Mouse (Mus musculus) kidney, postnatal 36 days (tissue): ENCODE data around the gene Slc25a34.

ENCODE experiments used
- DNase-seq, 2 experiments: peaks; one replicate each; pipeline ENCODE4 v3.0.0; 2021 to 2022; ENCODE audit warnings: mixed read lengths in 2 of 2

Gene Slc25a34

DNA sequence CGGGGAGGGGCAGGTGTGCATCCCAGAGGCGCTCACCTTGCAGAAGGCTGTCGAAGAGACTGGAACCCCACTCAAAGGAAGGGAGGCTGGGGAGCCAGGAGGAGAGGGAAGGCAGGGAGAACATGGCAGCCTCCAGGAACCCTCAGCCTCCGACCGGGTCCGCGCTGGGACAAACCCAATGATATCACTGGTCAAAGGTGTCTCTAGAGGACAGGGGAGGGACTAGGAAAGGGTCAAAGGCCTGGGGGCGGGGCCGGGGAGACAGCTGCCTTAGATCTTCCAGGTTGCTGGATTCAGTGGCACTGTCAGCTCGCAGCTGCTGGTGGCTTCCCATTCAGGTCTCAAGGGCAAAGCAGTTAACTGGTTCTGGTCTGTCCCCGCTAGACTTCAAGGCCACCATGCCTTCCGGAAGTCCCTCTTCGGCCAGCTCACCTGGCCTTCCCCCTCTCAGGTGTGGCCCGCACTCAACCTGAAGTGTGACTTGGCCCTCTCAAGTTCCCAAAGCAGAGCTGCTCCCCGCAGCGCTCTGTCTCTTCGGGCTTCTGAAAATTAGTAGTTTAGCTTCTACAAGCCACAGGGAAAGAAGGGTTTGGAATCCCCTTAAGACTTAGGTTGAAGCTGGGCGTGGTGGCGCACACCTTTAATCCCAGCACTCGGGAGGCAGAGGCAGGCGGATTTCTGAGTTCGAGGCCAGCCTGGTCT is 5.6 kb downstream of the Slc25a34 start:
- DNase-seq, result peak; percentile 90 to 93

DNA sequence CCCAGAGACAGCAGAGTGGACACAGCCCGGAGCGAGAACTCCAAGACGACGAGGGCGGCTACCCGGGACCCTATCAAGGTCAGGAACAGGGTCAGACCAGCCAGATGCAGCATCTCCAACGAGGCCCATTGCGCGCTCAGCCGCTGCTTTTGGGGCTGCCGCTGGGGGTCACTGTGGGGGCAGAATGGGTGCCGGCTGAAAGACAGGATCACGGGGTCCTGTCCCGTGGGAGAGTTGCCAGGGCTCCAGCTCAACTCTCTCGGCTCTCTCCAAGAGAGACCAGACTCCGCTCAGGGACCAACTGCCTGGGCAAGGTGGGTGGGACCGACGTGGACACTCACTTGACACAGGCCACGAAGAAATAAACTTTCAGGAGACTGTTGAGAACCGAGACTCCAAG is 6.3 kb downstream of the Slc25a34 start:
- DNase-seq, result peak; percentile 78 to 88

DNA sequence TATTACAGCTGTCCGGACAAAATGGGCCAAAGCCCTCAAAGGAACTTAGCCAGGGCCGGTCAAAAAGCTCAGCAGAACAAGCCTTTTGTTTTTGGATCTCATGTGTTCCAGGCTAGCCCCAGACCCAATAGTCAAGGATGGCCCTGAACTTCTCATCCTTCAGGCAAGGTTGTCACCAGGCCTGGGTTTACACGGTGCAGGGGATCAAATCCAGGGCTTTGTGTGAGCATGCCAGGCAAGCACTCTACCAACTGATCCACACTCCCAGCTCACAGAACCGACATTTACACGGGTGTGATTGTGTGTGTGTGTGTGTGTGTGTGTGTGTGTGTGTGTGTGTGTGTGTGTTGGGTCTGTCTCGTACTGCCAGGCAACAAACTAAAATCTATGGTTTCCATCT is 6.8 kb downstream of the Slc25a34 start:
- no peak for DNase-seq

- no peak for DNase-seq
These were observed 8.7 kb downstream of the Slc25a34 start for GRCm38 (mm10) chr4:141614946-141615345.

DNA sequence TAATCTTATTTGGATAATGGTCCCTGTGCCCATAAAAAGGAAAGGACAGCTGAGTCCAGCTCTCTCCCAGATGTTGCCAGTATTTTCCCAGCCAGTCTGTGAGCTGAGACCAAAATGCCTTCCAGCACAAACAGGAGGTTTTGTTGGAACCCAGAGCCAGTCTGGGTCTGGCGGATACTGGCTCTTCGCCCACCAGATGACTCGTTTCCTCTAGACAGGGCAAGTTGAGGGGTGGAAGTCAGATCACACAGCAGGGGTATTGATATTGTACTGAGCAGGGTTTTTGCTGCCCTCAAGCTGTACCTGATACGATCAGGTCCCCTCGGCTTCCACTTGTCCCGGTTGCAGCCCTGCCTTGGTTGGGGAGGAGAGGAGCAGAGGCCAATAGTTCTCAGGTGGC is 14.1 kb downstream of the Slc25a34 start:
- DNase-seq, result peak; percentile 46 to 70

- DNase-seq, result peak; percentile 61 to 67
These were observed 17.8 kb downstream of the Slc25a34 start, which contains the start of gene Fblim1 for GRCm38 (mm10) chr4:141605861-141606260. TSS of gene Fblim1 (minus strand) at chr4:141606096.

GRCm38 (mm10) chr4:141605421-141605820 is 18.2 kb downstream of the Slc25a34 start:
- no peak for DNase-seq

- DNase-seq, result peak; percentile 89 to 91
These were observed 19.1 kb downstream of the Slc25a34 start for GRCm38 (mm10) chr4:141604493-141604892.

DNA sequence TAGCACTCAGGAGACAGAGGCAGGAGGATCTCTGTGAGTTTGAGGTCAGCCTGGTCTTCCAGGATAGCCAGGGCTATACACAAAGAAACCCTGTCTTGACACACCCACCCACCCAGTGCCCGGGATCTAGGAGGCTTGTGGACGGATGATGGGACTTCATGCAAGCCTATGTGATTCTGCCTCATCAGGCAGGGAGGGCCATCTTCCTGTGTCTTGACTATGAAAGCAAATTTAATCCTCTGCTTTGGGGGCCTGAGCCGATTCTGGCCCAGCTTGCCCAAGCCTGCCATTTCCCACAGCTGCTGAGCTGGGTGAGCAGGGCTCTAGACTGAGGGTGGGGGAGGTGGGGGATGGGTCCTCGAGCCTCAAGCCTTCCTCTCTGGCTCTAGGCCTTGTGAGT is 19.7 kb downstream of the Slc25a34 start:
- DNase-seq, result no peak

DNA sequence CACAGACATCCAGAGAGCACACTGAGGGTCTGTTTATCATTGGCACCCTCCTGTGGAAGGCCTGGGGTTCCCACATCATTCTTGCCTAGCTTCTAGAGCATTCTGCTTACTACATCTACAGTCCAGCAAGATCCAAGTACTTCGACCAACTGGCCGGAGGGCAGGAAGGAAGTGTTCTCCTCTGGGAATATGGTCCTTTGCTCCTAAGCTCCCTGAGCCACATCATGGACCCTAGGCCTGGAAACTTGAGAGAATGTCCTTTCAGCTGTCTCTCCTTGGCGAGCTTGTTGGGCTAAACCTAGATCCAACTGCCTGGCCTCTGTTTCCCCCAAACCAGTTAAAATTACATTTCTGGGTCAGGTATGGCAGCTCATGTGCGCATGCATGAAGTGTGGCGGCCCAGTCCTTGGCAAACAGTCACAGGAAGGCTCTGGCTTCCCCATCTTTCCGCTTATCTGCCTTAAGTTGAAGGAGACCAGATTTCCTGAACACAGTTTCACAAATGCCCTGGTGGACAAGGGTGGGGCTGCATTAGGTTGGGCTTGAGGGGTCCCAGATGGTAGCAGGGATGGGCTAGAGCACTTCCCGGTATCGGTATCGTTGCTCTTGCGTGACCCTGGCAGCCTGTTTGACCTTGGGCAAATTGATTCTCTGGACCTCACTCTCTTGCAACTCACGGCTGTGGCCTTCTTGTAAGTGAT is 20.9 kb downstream of the Slc25a34 start:
- DNase-seq, result peak; percentile 41 to 56

- DNase-seq, result peak in 1 of 2 experiments; percentile 47
These were observed 22.3 kb downstream of the Slc25a34 start for GRCm38 (mm10) chr4:141601148-141601862.

GRCm38 (mm10) chr4:141600364-141600763 is 23.3 kb downstream of the Slc25a34 start:
- no peak for DNase-seq

GRCm38 (mm10) chr4:141599251-141600141 is 24.1 kb downstream of the Slc25a34 start:
- DNase-seq, result peak in 1 of 2 experiments; percentile 62

- DNase-seq, result no peak
These were observed 24.7 kb downstream of the Slc25a34 start for GRCm38 (mm10) chr4:141598894-141599250.

- peak; percentile 47 to 56 for DNase-seq
These were observed 25.3 kb downstream of the Slc25a34 start for GRCm38 (mm10) chr4:141598199-141598893.

- DNase-seq, result no peak
These were observed 26.8 kb downstream of the Slc25a34 start for GRCm38 (mm10) chr4:141596700-141597328.

DNA sequence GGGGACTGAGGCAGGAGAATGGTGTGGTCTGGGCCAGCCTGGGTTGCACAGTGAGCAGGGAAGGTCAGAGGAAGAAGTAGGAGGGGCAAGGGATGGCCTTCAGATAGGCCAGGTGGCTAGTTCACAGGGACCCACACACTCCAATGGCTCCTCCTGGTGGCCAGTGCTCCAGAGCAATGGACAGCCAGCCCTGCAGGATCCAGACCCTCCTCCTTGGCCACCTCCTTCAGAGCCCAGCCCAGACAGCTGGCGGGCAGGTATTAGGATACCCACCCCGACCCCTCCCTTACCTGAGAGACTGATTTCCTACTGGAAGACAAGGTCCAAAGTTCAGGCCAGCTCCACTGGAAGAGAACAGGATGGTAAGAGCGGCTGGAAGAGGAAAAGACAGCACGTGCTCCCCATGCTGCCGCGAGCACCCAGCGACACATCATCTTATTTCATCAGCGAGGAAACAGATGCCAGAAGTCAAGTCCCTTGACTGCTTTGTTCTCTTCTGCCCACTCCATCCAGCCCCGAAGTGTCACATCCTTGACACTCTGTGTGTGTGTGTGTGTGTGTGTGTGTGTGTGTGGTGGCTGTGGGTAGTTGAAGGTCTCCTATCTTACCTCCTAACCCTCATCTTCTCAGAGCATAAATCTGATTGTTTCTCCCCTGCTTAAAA is 27.9 kb downstream of the Slc25a34 start:
- DNase-seq, result peak; percentile 76 to 82

DNA sequence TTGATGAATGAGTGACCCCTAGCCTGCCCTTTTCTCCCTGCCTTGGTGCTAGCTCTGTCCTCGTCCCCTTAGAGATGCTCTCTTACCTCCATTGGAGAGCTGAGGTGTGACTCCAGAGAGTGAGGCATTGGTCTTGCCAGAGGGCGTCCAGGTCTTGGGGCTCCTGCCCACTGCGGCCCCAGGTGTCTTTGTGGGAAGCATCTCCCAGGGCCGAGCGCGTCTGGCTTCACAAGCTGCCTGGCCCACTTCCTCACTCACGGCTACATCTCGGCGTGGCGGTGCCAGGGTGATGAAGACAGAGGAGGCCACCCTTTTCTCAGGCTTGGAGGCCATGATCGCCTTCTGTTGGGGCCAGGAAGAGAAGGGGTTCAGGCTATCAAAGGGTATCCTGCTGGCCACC is 28.5 kb downstream of the Slc25a34 start:
- no peak for DNase-seq

GRCm38 (mm10) chr4:141591547-141591946 is 32.1 kb downstream of the Slc25a34 start:
- peak in 1 of 2 experiments; percentile 75 for DNase-seq

DNA sequence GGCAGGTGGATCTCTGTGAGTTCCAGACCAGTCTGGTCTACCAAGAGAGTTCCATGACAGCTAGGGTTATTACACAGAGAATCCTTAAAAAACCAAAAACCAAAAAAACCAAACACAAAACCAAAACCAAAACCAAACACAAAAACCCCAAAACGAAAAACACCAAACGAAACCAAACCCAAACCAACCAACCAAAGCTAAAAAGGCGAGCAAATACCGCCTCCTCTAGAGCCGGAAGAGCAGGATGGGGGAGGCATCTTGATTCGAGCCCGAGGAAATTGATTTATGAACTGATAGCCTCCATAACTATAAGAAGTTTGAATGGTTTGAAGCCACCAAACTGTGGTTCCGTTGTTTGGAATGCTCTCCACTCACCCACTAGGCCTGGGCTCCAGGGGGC is 39.7 kb downstream of the Slc25a34 start:
- DNase-seq, result no peak

- DNase-seq, result no peak
These were observed 42.6 kb downstream of the Slc25a34 start for GRCm38 (mm10) chr4:141581051-141581450.
